Mouse (Mus musculus): ENCODE data around the gene Slc22a15. TPM values are rescaled to one million over a fixed set of nuclear protein-coding genes. Genes with fewer than 3 reads are reported as not detected.

Slc22a15 gene
- polyA plus RNA-seq, 1 experiment from 2014 or later = 5.1 TPM

DNA sequence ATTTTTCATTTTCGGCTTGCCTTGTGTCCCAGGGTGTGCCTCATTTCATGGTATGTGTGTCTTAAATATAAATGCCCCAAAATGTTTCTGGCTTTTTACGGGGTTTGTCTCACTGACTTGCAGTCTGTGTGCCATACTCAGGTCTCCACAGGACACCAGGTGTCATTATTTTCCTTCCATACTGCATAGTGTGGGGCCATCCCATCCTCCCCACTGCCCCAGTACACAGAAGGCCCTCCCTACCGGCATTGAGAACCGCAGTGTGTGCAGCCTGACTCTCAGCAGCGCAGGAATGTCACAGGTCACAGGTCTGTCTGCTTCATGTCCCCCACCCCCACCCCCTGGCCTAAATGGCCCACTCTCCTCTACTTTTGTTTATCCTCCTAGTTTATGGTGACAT, 21.2 kb downstream of the Slc22a15 start:
- WGBS = 60% methylated on average over 5 of the region's 5 CpGs
- Histone ChIP-seq H3K27me3 (ENCODE audit: insufficient read depth, low read length) (no peaks in the 10 kb centered on the region), H3K9me3 (ENCODE audit: low read depth, low read length) (no peaks in the 10 kb centered on the region), H3K36me3 (ENCODE audit: insufficient read depth) (no peaks in the 10 kb centered on the region), H3K4me1 (ENCODE audit: insufficient read depth) (no peaks in the 10 kb centered on the region), H3K27ac (ENCODE audit: low read depth) (no peak overlapping the region), H3K4me3 (ENCODE audit: low read depth, low read length) (no peak overlapping the region), H3K9ac (no peak overlapping the region), H3K4me2 (no peak overlapping the region)
- ATAC-seq (ENCODE audit: insufficient read depth) (no peak), DNase-seq (no peak)
- TF ChIP-seq CTCF (IDR thresholded peaks at IDR 0.05; ENCODE audit: low read depth) = no peak

GRCm38 (mm10) chr3:101902344-101902743, 21.9 kb downstream of the Slc22a15 start:
- no peak overlapping the region for H3K4me3 ChIP-seq (ENCODE audit: low read depth, low read length)
- no peaks in the 10 kb centered on the region for H3K9me3 ChIP-seq (ENCODE audit: low read depth, low read length)
- TF ChIP-seq CTCF (IDR thresholded peaks at IDR 0.05; ENCODE audit: low read depth) = no peak
- H3K9ac ChIP-seq = no peak overlapping the region; the same call in 1 of the 2 replicates
- H3K27ac ChIP-seq (ENCODE audit: low read depth) = peak overlapping the region; percentile 63
- 41% methylated on average over 7 of the region's 7 CpGs for WGBS
- H3K4me2 ChIP-seq = no peak overlapping the region
- ATAC-seq (ENCODE audit: insufficient read depth) = 0 out of 2 replicates have a peak, but pooled peaks have one; percentile 24
- peak; percentile 33 for DNase-seq
- H3K36me3 ChIP-seq (ENCODE audit: insufficient read depth) = no peaks in the 10 kb centered on the region
- no peaks in the 10 kb centered on the region for H3K27me3 ChIP-seq (ENCODE audit: insufficient read depth, low read length)
- no peaks in the 10 kb centered on the region for H3K4me1 ChIP-seq (ENCODE audit: insufficient read depth)

DNA sequence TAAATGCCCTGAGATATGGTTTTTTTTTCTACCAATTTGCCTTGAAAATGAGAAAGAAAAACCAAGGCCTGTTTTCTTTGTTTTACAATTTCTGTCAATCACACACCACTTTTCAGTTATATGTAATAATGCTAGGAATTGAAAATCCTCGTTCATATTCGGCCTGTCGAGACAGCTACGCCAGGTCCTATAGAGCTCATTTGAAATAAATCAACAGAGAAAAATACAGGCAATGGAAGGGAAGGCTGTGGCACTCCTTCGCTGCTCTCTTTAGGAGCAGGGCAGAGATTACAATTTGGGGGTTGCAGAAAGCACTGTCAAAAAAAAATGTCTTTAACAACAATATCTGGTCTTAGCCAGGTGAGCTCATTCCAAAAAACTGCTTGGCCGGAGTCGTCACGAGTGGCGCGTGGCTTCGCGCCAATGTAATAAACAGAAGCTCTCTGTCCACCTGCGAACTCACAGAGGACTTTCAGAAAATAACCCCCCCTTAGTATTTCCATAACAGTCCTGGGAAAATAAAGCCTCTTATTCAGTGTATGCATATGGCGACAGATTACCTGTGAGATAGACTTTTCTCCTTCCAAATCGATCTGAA, 26.8 kb downstream of the Slc22a15 start:
- H3K36me3 ChIP-seq (ENCODE audit: insufficient read depth) = no peaks in the 10 kb centered on the region
- no peak overlapping the region for H3K4me3 ChIP-seq (ENCODE audit: low read depth, low read length)
- no peak overlapping the region for H3K27ac ChIP-seq (ENCODE audit: low read depth)
- ATAC-seq (ENCODE audit: insufficient read depth) (no peak), DNase-seq (no peak)
- no peaks in the 10 kb centered on the region for H3K27me3 ChIP-seq (ENCODE audit: insufficient read depth, low read length)
- no peaks in the 10 kb centered on the region for H3K9me3 ChIP-seq (ENCODE audit: low read depth, low read length)
- WGBS = 80% methylated on average over 15 of the region's 15 CpGs
- H3K4me1 ChIP-seq (ENCODE audit: insufficient read depth) = no peaks in the 10 kb centered on the region
- H3K4me2 ChIP-seq = no peak overlapping the region
- no peak overlapping the region for H3K9ac ChIP-seq
- no peak for TF ChIP-seq CTCF (IDR thresholded peaks at IDR 0.05; ENCODE audit: low read depth)

DNA sequence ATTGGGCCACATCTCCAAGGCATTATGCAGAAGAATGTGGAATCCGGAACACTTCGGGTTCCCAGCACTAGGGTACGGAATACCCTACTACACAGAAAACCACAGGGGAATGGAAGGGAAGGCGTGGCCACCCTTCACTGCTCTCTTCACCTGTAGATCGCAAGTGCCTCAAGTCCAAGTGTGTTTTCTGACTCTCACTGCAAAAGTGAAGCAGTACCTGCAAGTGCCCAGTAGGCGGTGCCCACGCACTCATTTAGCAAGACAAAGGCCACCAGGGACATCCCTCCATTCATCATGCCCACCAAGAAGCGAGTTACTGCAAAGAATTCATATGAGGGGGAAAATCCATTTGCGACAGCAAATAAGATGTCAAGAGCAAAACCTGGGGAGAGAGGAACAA, 27.4 kb downstream of the Slc22a15 start:
- 20% methylated on average over 9 of the region's 9 CpGs for WGBS
- ATAC-seq (ENCODE audit: insufficient read depth) = no peak
- Histone ChIP-seq H3K27ac (ENCODE audit: low read depth) (no peak overlapping the region), H3K4me2 (no peak overlapping the region), H3K4me3 (ENCODE audit: low read depth, low read length) (no peak overlapping the region), H3K27me3 (ENCODE audit: insufficient read depth, low read length) (no peaks in the 10 kb centered on the region), H3K4me1 (ENCODE audit: insufficient read depth) (no peaks in the 10 kb centered on the region), H3K9ac (no peak overlapping the region), H3K9me3 (ENCODE audit: low read depth, low read length) (no peaks in the 10 kb centered on the region), H3K36me3 (ENCODE audit: insufficient read depth) (no peaks in the 10 kb centered on the region)
- TF ChIP-seq CTCF (IDR thresholded peaks at IDR 0.05; ENCODE audit: low read depth) = peak; percentile 98
- peak; percentile 90 for DNase-seq

DNA sequence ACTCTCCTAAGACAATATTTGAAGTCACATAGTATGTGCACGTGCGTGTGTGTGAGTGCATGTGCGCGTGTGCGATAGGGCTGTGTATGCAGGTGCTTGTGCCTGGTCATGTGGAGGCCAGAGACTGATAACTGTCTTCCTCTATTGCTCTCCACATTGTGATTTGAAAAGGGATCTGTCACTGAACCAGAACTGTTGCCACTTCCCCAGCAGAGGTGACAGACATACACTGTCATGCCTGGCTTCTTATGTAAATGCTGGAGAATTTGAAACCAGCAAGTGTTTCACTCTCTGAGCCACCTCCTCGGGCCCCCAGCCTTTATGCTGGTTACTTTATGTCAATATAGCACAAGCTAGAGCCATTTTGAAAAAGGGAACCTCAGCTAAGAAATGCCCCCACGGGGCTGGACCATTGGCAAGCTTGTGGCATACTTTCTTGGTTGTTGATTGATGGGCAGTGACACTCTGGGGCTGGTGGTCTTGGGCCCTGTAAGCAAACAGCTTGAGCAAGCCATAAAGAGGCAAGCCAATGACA, 28.8 kb downstream of the Slc22a15 start:
- H3K4me1 ChIP-seq (ENCODE audit: insufficient read depth) = no peaks in the 10 kb centered on the region
- H3K9me3 ChIP-seq (ENCODE audit: low read depth, low read length) = no peaks in the 10 kb centered on the region
- ATAC-seq (ENCODE audit: insufficient read depth) = no peak
- WGBS = 77% methylated on average over 7 of the region's 7 CpGs
- H3K4me2 ChIP-seq = no peak overlapping the region
- TF ChIP-seq CTCF (IDR thresholded peaks at IDR 0.05; ENCODE audit: low read depth) = no peak
- no peak for DNase-seq
- H3K4me3 ChIP-seq (ENCODE audit: low read depth, low read length) = no peak overlapping the region
- H3K27me3 ChIP-seq (ENCODE audit: insufficient read depth, low read length) = no peaks in the 10 kb centered on the region
- no peak overlapping the region for H3K9ac ChIP-seq
- no peak overlapping the region for H3K27ac ChIP-seq (ENCODE audit: low read depth)
- no peaks in the 10 kb centered on the region for H3K36me3 ChIP-seq (ENCODE audit: insufficient read depth)

DNA sequence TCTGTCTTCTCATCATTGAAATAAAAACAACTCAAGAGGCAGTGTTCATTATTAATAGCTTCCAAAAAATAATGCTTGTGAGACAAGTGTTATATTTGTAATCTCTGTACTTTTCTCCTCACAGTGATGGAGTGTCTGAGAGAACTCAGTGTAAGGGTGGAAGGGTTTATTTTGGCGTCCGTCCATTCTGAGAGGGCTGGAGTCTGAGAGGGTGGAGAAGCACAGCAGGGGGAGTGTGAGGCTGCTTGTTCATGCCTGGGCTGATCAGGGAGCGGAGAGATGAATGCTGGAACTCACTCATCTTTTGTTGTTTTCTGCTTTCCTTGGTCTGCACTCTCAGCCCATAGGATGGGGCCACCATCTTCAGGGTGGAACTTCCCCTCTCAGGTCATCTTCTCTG, 38.7 kb downstream of the Slc22a15 start:
- H3K4me1 ChIP-seq (ENCODE audit: insufficient read depth) = peaks cover 3% of the 10 kb centered on the region; the same call in 1 of the 2 replicates
- WGBS = 15% methylated on average over 3 of the region's 3 CpGs
- no peak overlapping the region for H3K4me2 ChIP-seq
- no peaks in the 10 kb centered on the region for H3K27me3 ChIP-seq (ENCODE audit: insufficient read depth, low read length)
- peak; percentile 84 for DNase-seq
- H3K36me3 ChIP-seq (ENCODE audit: insufficient read depth) = no peaks in the 10 kb centered on the region
- peak; percentile 30 for TF ChIP-seq CTCF (IDR thresholded peaks at IDR 0.05; ENCODE audit: low read depth)
- H3K27ac ChIP-seq (ENCODE audit: low read depth) = peak overlapping the region; percentile 42; the same call in 1 of the 2 replicates
- H3K9ac ChIP-seq = no peak overlapping the region
- H3K4me3 ChIP-seq (ENCODE audit: low read depth, low read length) = no peak overlapping the region
- peak; percentile 91 for ATAC-seq (ENCODE audit: insufficient read depth)
- no peaks in the 10 kb centered on the region for H3K9me3 ChIP-seq (ENCODE audit: low read depth, low read length)

DNA sequence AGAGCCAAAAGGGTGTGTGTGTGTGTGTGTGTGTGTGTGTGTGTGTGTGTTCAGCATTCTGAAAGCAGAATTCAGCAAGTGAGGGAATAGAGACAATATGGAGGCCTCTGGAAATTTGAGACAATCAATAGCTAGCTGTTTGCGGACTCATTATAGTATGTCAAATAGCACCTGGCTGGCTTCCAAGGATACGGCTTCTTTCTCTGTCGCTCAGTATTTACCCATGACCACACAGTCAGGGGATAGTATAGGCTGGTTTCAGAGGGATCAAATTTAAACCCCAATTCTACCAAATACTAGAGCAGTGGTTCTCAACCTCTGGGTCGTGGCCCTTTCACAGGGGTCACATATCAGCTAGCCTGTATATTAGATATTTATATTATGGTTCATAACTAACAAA, 39.2 kb downstream of the Slc22a15 start:
- peak; percentile 66; the same call in 1 of the 2 replicates for ATAC-seq (ENCODE audit: insufficient read depth)

More for the DNA sequence above, 39.2 kb downstream of the Slc22a15 start:
- no peak for TF ChIP-seq CTCF (IDR thresholded peaks at IDR 0.05; ENCODE audit: low read depth)
- 36% methylated on average over 4 of the region's 4 CpGs for WGBS
- H3K27me3 ChIP-seq (ENCODE audit: insufficient read depth, low read length) = no peaks in the 10 kb centered on the region
- no peaks in the 10 kb centered on the region for H3K9me3 ChIP-seq (ENCODE audit: low read depth, low read length)
- H3K27ac ChIP-seq (ENCODE audit: low read depth) = no peak overlapping the region; the same call in 1 of the 2 replicates
- 0 out of 2 replicates have a peak, but pooled peaks cover under 1% of the 10 kb centered on the region for H3K36me3 ChIP-seq (ENCODE audit: insufficient read depth)
- H3K4me2 ChIP-seq = no peak overlapping the region
- H3K4me1 ChIP-seq (ENCODE audit: insufficient read depth) = peaks cover 3% of the 10 kb centered on the region; the same call in 1 of the 2 replicates
- no peak overlapping the region for H3K4me3 ChIP-seq (ENCODE audit: low read depth, low read length)
- no peak overlapping the region for H3K9ac ChIP-seq
- peak; percentile 79 for DNase-seq

Measured in lung, embryonic 14.5 days (tissue).